Mouse (Mus musculus): ENCODE measurements around the gene Erbb3. TPM values are rescaled to one million over a fixed set of nuclear protein-coding genes. Genes with fewer than 3 reads are reported as not detected.

Gene Erbb3
- polyA plus RNA-seq, 1 experiment from 2014 or later = 21.4 TPM

DNA sequence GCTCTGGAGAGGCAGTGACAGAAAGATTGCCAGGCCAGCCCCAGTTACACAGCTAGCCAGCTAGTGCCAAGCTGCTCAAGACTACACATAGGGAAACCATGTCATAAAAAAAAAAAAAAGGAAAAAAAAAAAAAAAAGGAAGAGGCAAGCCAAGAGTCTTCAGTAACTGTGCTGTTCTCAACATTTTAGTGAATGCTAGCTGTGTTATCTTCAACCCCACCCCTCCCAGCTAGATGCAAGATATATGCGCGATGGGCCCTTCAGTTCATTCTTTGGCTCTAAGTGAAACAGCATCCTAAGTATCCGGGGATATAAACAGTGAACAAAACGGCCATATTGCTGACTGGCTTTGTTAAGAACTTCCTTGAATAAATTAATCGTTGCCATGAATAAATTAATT is 3.3 kb upstream of the Erbb3 start:
- no peak for ATAC-seq
- TF ChIP-seq EP300 (IDR thresholded peaks at IDR 0.05) = no peak
- no peak for TF ChIP-seq CTCF (IDR thresholded peaks at IDR 0.05)
- Histone ChIP-seq H3K4me1 (ENCODE audit: insufficient read depth, low read depth, low read length) (no peaks in the 10 kb centered on the region), H3K4me3 (ENCODE audit: low read depth, low read length) (no peak overlapping the region), H3K9ac (replicated peaks; ENCODE audit: low read depth) (no peak overlapping the region), H3K27me3 (replicated peaks; ENCODE audit: insufficient read depth, low read length) (no peaks in the 10 kb centered on the region; the same call in 1 of the 2 replicates), H3K9me3 (ENCODE audit: low read length) (no peaks in the 10 kb centered on the region), H3K36me3 (ENCODE audit: insufficient read depth, low read length) (no peaks in the 10 kb centered on the region), H3K27ac (ENCODE audit: low read length) (no peak overlapping the region), H3K4me2 (replicated peaks; ENCODE audit: low read depth, low read length) (no peak overlapping the region)
- DNase-seq (ENCODE audit: low spot score) = no peak
- WGBS = 75% methylated on average over 5 of the region's 5 CpGs

GRCm38 (mm10) chr10:128591436-128591835 is 2.0 kb upstream of the Erbb3 start:
- no peaks in the 10 kb centered on the region for H3K9me3 ChIP-seq (ENCODE audit: low read length)
- no peaks in the 10 kb centered on the region; the same call in 1 of the 2 replicates for H3K27me3 ChIP-seq (replicated peaks; ENCODE audit: insufficient read depth, low read length)
- H3K36me3 ChIP-seq (ENCODE audit: insufficient read depth, low read length) = no peaks in the 10 kb centered on the region
- no peak overlapping the region for H3K4me2 ChIP-seq (replicated peaks; ENCODE audit: low read depth, low read length)
- H3K4me1 ChIP-seq (ENCODE audit: insufficient read depth, low read depth, low read length) = no peaks in the 10 kb centered on the region
- H3K27ac ChIP-seq (ENCODE audit: low read length) = no peak overlapping the region
- TF ChIP-seq EP300 (IDR thresholded peaks at IDR 0.05) = no peak
- TF ChIP-seq CTCF (IDR thresholded peaks at IDR 0.05) = no peak
- DNase-seq (ENCODE audit: low spot score) = no peak
- H3K4me3 ChIP-seq (ENCODE audit: low read depth, low read length) = no peak overlapping the region
- no peak overlapping the region for H3K9ac ChIP-seq (replicated peaks; ENCODE audit: low read depth)
- no peak for ATAC-seq
- 75% methylated on average over 6 of the region's 6 CpGs for WGBS

DNA sequence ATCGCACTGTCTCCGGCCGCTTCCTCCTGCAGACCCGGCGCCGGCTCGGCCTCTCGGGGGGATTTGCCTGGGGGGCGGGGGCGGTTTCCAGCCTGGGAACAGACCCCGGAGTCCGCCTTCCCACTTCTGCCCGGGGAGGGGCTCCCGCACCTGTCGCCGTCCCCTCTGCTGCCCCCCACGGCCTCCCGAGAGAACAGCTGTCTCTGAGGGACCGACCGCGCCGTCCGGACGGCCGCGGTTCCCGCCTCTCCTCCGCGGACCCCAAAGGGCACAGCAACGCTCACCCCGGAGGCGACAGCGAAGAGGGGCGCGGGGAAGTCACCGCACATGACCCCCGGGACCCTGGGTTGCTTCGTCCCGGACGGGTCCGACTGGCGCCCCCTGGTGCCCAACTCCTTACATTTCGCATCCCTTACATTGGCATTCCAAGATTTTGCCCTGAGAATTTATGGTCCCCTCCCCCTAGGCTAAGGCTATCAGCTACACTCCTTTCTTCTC is 790 bp upstream of the Erbb3 start:
- ATAC-seq (peak; percentile 20), DNase-seq (ENCODE audit: low spot score) (peak; percentile 85)
- H3K9ac ChIP-seq (replicated peaks; ENCODE audit: low read depth) = peak overlapping the region; percentile 51
- H3K4me3 ChIP-seq (ENCODE audit: low read depth, low read length) = peak overlapping the region; percentile 63
- no peaks in the 10 kb centered on the region for H3K9me3 ChIP-seq (ENCODE audit: low read length)
- no peaks in the 10 kb centered on the region for H3K4me1 ChIP-seq (ENCODE audit: insufficient read depth, low read depth, low read length)
- TF ChIP-seq CTCF (IDR thresholded peaks at IDR 0.05) (peak; percentile 80), EP300 (IDR thresholded peaks at IDR 0.05) (no peak)
- peak overlapping the region; percentile 97 for H3K27ac ChIP-seq (ENCODE audit: low read length)
- no peaks in the 10 kb centered on the region for H3K36me3 ChIP-seq (ENCODE audit: insufficient read depth, low read length)
- peak overlapping the region; percentile 98 for H3K4me2 ChIP-seq (replicated peaks; ENCODE audit: low read depth, low read length)
- under 1% methylated on average over 27 of the region's 43 CpGs for WGBS
- H3K27me3 ChIP-seq (replicated peaks; ENCODE audit: insufficient read depth, low read length) = no peaks in the 10 kb centered on the region; the same call in 1 of the 2 replicates

DNA sequence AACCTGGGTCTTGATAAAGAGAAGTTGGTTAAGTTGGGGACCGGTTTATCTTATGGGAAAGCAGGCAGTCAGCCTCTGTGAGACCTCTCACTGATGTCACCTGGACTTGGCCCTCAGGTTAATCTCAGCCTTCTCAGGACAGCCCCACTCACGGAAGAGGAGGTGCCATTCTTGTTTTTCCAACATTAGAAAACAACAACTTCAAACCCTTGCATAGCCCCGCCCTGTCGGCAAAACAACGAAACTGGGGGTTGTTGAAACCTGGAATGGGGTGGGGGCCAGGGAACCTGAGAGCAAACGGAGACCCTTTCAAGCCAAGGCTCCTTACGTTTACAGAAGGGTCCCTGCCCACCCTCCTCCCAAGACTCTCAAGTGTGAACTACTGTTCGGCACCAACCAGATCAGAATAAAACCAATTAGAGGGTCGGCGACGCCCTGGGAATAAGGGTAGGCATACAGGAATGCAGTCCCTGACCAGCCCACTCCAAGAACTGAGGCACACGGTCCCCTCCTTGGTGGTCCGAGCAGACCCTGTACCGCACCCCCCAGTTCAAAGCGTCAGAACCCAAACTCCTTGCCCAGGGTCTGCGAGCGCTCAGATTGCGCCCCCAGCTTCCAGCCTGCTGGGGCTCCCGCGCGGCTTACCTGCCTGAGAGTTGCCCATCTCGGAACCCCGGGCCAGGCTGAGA is 533 bp downstream of the Erbb3 start:
- H3K9ac ChIP-seq (replicated peaks; ENCODE audit: low read depth) = peak overlapping the region; percentile 62
- peak overlapping the region; percentile 97 for H3K27ac ChIP-seq (ENCODE audit: low read length)
- ATAC-seq (peak; percentile 19), DNase-seq (ENCODE audit: low spot score) (peak; percentile 70)
- TF ChIP-seq EP300 (IDR thresholded peaks at IDR 0.05) (no peak), CTCF (IDR thresholded peaks at IDR 0.05) (no peak)
- 6% methylated on average over 23 of the region's 23 CpGs for WGBS
- H3K36me3 ChIP-seq (ENCODE audit: insufficient read depth, low read length) = no peaks in the 10 kb centered on the region
- H3K9me3 ChIP-seq (ENCODE audit: low read length) = no peaks in the 10 kb centered on the region
- H3K4me3 ChIP-seq (ENCODE audit: low read depth, low read length) = peak overlapping the region; percentile 63
- no peaks in the 10 kb centered on the region; the same call in 1 of the 2 replicates for H3K27me3 ChIP-seq (replicated peaks; ENCODE audit: insufficient read depth, low read length)
- no peaks in the 10 kb centered on the region for H3K4me1 ChIP-seq (ENCODE audit: insufficient read depth, low read depth, low read length)
- H3K4me2 ChIP-seq (replicated peaks; ENCODE audit: low read depth, low read length) = peak overlapping the region; percentile 98

DNA sequence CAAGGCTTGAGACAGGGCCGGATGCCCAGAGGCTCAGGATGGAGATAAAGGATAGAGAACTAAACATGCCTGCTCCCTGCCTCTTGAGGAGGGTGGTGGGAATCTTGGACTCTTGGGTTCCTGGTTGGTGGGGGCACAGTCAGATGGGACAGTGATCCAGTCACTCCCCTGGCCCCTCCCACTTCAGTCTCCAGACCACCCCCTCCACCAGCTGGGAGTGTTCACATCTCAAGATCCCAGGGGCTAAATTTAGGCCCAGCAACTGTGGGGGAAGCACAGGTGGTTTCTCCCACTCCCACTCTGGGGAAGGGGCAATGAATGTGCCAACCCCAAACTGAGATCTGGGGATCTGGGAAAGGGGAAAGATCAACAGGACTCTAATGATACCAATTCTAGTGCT is 1.3 kb downstream of the Erbb3 start:
- WGBS = 13% methylated on average over 1 of the region's 1 CpGs
- Histone ChIP-seq H3K36me3 (ENCODE audit: insufficient read depth, low read length) (no peaks in the 10 kb centered on the region), H3K27ac (ENCODE audit: low read length) (peak overlapping the region; percentile 97), H3K9me3 (ENCODE audit: low read length) (no peaks in the 10 kb centered on the region), H3K9ac (replicated peaks; ENCODE audit: low read depth) (0 out of 2 replicates have a peak overlapping the region, but pooled peaks have one; percentile 23), H3K27me3 (replicated peaks; ENCODE audit: insufficient read depth, low read length) (no peaks in the 10 kb centered on the region; the same call in 1 of the 2 replicates), H3K4me1 (ENCODE audit: insufficient read depth, low read depth, low read length) (no peaks in the 10 kb centered on the region), H3K4me2 (replicated peaks; ENCODE audit: low read depth, low read length) (peak overlapping the region; percentile 98), H3K4me3 (ENCODE audit: low read depth, low read length) (peak overlapping the region; percentile 63)
- DNase-seq (ENCODE audit: low spot score) (no peak), ATAC-seq (no peak)
- no peak for TF ChIP-seq CTCF (IDR thresholded peaks at IDR 0.05)
- no peak for TF ChIP-seq EP300 (IDR thresholded peaks at IDR 0.05)

DNA sequence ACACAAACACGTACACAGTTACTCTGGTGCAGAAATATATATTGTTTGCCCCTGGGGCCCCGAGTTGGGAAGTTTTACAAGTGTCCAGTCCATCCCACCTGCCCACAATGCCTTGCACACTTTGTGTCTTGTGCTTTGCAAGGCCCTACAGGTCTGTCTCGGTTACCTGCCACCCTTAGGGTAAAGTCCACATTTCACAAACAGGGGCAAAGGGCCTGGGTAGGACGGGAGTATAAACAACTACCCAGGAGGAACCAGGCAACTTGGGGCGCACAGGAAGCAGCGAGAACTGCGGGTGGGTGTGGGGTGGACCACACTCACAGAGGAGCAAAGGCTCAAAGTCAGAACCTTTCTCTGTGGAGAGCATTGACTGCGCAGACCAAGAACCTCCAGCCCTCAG is 1.8 kb downstream of the Erbb3 start:
- WGBS = 34% methylated on average over 8 of the region's 8 CpGs
- Histone ChIP-seq H3K4me2 (replicated peaks; ENCODE audit: low read depth, low read length) (peak overlapping the region; percentile 98), H3K9me3 (ENCODE audit: low read length) (no peaks in the 10 kb centered on the region), H3K4me3 (ENCODE audit: low read depth, low read length) (peak overlapping the region; percentile 63), H3K4me1 (ENCODE audit: insufficient read depth, low read depth, low read length) (no peaks in the 10 kb centered on the region), H3K27ac (ENCODE audit: low read length) (peak overlapping the region; percentile 97), H3K27me3 (replicated peaks; ENCODE audit: insufficient read depth, low read length) (no peaks in the 10 kb centered on the region; the same call in 1 of the 2 replicates), H3K9ac (replicated peaks; ENCODE audit: low read depth) (0 out of 2 replicates have a peak overlapping the region, but pooled peaks have one; percentile 23), H3K36me3 (ENCODE audit: insufficient read depth, low read length) (no peaks in the 10 kb centered on the region)
- no peak for DNase-seq (ENCODE audit: low spot score)
- ATAC-seq = no peak
- TF ChIP-seq CTCF (IDR thresholded peaks at IDR 0.05) = no peak
- TF ChIP-seq EP300 (IDR thresholded peaks at IDR 0.05) = no peak

Measured in lung, postnatal 0 days (tissue).